Mouse (Mus musculus) hindbrain, embryonic 15.5 days (tissue): ENCODE measurements around the gene Tbc1d10b. TPM values are rescaled to one million over a fixed set of nuclear protein-coding genes. Genes with fewer than 3 reads are reported as not detected.

ENCODE experiments used
- ATAC-seq: fragments of 200-750 bp; cut with Nextera tagmentation; 2 replicates; pipeline ENCODE4 v1.8.0; 2017; ENCODE audit warnings: low read depth, moderate number of reproducible peaks, moderate TSS enrichment; ENCODE audit not compliant: low FRiP score
- H3K27ac ChIP-seq: fragments of 300-500 bp; sonication (generic); replicated peaks from 2 replicates; pipeline ENCODE4 v1.5.1; 2015; ENCODE audit warnings: mild to moderate bottlenecking, inconsistent platforms
- H3K27me3 ChIP-seq: fragments of 300-500 bp; sonication (generic); 2 replicates; pipeline ENCODE4 v1.6.1; 2015; ENCODE audit warnings: control low read depth, inconsistent platforms
- H3K36me3 ChIP-seq: fragments of 300-500 bp; sonication (generic); 2 replicates; pipeline ENCODE4 v1.6.1; 2015; ENCODE audit warnings: control low read depth, inconsistent platforms
- H3K4me1 ChIP-seq: fragments of 300-500 bp; sonication (generic); replicated peaks from 2 replicates; pipeline ENCODE4 v1.6.1; 2015; ENCODE audit warnings: control low read depth, inconsistent platforms
- H3K4me2 ChIP-seq: fragments of 300-500 bp; sonication (generic); 2 replicates; pipeline ENCODE4 v1.6.1; 2015; ENCODE audit warnings: moderate library complexity, mild to moderate bottlenecking, inconsistent platforms
- H3K4me3 ChIP-seq: fragments of 300-500 bp; sonication (generic); 2 replicates; pipeline ENCODE4 v1.5.1; 2015; ENCODE audit warnings: mild to moderate bottlenecking, inconsistent platforms
- H3K9ac ChIP-seq: fragments of 300-500 bp; sonication (generic); 2 replicates; pipeline ENCODE4 v1.6.1; 2015; ENCODE audit warnings: inconsistent platforms
- H3K9me3 ChIP-seq: fragments of 300-500 bp; sonication (generic); 2 replicates; pipeline ENCODE4 v1.6.1; 2016; ENCODE audit warnings: control low read depth, inconsistent platforms
- WGBS: fragments of 180-500 bp; shearing (Covaris S2); methylation state at CpG from one replicate; pipeline ENCODE4 v1.1.7; 2015; 5-methylcytosine and 5-hydroxymethylcytosine counted together
- polyA plus RNA-seq: library from polyadenylated mRNA; unstranded; fragments of >200 nt; fragmentation: Nextera tagmentation; extraction: Ambion mirVana; gene quantifications from 2 replicates; pipeline ENCODE4 v1.2.1, GENCODE M21; 2015

The Tbc1d10b gene
- polyA plus RNA-seq, 1 experiment from 2014 or later, result 38.8 TPM

GRCm38 (mm10) chr7:127211014-127211745, 2.9 kb upstream of the Tbc1d10b start:
- Histone ChIP-seq H3K36me3 (no peaks in the 10 kb centered on the region), H3K27ac (no peak overlapping the region), H3K9ac (no peak overlapping the region), H3K4me3 (no peak overlapping the region), H3K27me3 (no peaks in the 10 kb centered on the region), H3K4me2 (no peak overlapping the region), H3K9me3 (no peaks in the 10 kb centered on the region), H3K4me1 (peaks cover 25% of the 10 kb centered on the region)
- no peak for ATAC-seq
- 66% methylated on average over 5 of the region's 5 CpGs for WGBS

DNA sequence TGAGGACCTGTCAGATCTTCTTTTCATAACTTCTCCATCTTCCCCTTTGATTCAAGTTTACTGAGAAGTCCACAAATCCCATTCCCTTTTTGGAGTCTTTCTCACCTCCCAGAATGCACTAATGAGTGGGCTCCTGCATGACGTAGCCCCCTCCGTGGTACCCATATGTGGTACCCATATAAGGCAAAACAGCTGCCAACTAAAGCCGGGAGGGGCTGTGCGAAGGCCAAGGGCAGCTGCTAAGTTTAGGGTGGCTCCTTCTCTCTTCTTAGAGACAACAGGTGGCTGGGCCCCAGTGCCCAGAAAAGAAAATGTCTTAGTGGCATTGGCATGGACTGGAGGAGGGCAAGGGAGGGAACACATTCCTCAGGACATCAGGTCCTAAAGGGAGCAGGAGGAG, 2.0 kb upstream of the Tbc1d10b start:
- no peaks in the 10 kb centered on the region for H3K27me3 ChIP-seq
- 90% methylated on average over 4 of the region's 4 CpGs for WGBS
- no peaks in the 10 kb centered on the region for H3K9me3 ChIP-seq
- no peak overlapping the region for H3K9ac ChIP-seq
- H3K4me3 ChIP-seq, result no peak overlapping the region
- H3K4me1 ChIP-seq, result peaks cover 33% of the 10 kb centered on the region
- ATAC-seq, result no peak
- H3K4me2 ChIP-seq, result no peak overlapping the region
- no peaks in the 10 kb centered on the region for H3K36me3 ChIP-seq
- H3K27ac ChIP-seq, result no peak overlapping the region

DNA sequence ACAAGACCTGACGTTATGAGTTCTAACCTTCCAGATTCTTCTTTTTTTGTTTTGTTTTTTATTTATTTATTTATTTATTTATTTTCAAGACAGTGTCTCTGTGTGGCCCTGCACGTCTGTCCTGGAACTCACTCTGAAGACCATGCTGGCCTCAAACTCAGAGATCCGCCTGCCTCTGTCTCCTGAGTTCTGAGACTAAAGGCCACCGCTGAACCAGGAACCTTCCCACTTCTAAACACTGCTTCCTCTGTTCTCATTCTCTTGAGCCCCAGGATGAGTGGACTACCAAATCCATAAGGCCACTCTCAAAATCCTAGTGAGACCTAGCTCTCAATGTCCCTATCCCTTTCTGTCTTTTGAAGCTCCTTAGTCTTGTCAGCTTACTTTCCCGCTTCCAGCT, 1.6 kb upstream of the Tbc1d10b start:
- Histone ChIP-seq H3K27ac (peak overlapping the region; percentile 85), H3K27me3 (no peaks in the 10 kb centered on the region), H3K4me2 (peak overlapping the region; percentile 79), H3K36me3 (0 out of 2 replicates have a peak, but pooled peaks cover 3% of the 10 kb centered on the region), H3K9ac (no peak overlapping the region), H3K4me3 (no peak overlapping the region), H3K4me1 (peaks cover 34% of the 10 kb centered on the region), H3K9me3 (no peaks in the 10 kb centered on the region)
- 85% methylated on average over 5 of the region's 5 CpGs for WGBS
- ATAC-seq, result no peak

GRCm38 (mm10) chr7:127208553-127209438, 528 bp upstream of the Tbc1d10b start, which contains the start of gene Mylpf:
Mylpf (plus strand) TSS chr7:127208890.
- peaks cover 4% of the 10 kb centered on the region; the same call in 1 of the 2 replicates for H3K36me3 ChIP-seq
- peak within 1 kb of the TSS; percentile 85 for H3K27ac ChIP-seq
- peaks cover 34% of the 10 kb centered on the region for H3K4me1 ChIP-seq
- peak; percentile 97 for ATAC-seq
- no peaks in the 10 kb centered on the region for H3K9me3 ChIP-seq
- H3K4me2 ChIP-seq, result peak within 1 kb of the TSS; percentile 98
- peak within 1 kb of the TSS; percentile 99 for H3K4me3 ChIP-seq
- WGBS, result under 1% methylated on average over 44 of the region's 44 CpGs
- H3K9ac ChIP-seq, result peak within 1 kb of the TSS; percentile 95
- no peaks in the 10 kb centered on the region for H3K27me3 ChIP-seq

DNA sequence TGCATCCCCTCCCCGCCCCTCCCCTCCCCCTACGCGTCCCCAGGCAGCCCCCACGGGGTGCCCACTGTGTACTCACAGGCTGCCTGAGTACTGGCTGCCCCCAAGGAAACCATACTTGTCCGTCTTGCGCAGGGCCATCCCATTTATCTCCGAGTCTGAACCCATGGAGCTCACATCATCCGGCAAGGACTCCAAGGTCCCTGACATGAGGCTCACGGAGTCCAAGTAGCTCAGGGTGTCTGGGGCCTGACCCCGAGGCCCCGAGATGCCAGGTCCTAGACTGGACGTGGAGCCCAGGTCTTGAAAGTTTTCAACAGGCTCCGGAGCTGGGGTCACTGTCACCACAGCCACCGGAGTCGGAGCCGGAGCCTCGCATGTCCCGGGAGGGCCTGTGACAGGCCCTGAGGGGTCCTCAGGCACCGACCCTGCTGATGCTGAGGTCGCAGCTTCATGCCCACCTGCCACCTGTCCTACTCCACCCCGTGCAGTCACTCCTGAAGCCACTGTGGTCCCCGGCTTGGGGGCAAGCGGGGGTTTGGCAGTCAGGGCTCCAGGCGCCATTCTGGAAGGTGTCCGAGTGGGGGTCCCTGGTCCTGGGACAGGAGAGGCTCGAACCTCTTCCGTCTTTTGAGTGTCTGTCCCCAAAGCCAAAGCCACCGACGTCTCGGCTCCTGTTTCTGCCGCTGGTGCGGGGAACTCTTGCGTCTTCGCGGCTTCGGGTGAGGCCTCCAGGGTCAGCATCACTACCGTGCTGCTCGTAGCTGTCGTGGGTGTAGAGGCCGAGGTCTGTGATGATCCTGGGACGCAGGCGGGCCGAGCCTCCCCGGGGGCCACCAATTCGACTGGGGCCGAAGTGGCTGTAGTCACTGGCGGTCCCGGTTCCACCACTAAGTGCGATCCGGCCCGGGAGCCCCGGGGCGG, 634 bp downstream of the Tbc1d10b start:
- Histone ChIP-seq H3K4me2 (peak overlapping the region; percentile 98), H3K27ac (peak overlapping the region; percentile 80), H3K4me1 (peaks cover 34% of the 10 kb centered on the region), H3K36me3 (peaks cover 14% of the 10 kb centered on the region), H3K4me3 (peak overlapping the region; percentile 99), H3K27me3 (no peaks in the 10 kb centered on the region), H3K9ac (peak overlapping the region; percentile 95), H3K9me3 (no peaks in the 10 kb centered on the region)
- under 1% methylated on average over 51 of the region's 53 CpGs for WGBS
- no peak for ATAC-seq

GRCm38 (mm10) chr7:127206606-127207005, 1.7 kb downstream of the Tbc1d10b start:
- Histone ChIP-seq H3K27ac (no peak overlapping the region), H3K4me1 (peaks cover 34% of the 10 kb centered on the region), H3K36me3 (peaks cover 18% of the 10 kb centered on the region), H3K9me3 (no peaks in the 10 kb centered on the region), H3K4me2 (peak overlapping the region; percentile 98), H3K9ac (peak overlapping the region; percentile 95), H3K27me3 (no peaks in the 10 kb centered on the region), H3K4me3 (peak overlapping the region; percentile 99)
- ATAC-seq, result no peak
- 60% methylated on average over 2 of the region's 2 CpGs for WGBS

- WGBS, result 57% methylated on average over 11 of the region's 11 CpGs
- Histone ChIP-seq H3K9ac (peak overlapping the region; percentile 66), H3K27me3 (no peaks in the 10 kb centered on the region), H3K4me3 (peak overlapping the region; percentile 80), H3K4me1 (peaks cover 32% of the 10 kb centered on the region), H3K27ac (peak overlapping the region; percentile 88), H3K36me3 (peaks cover 71% of the 10 kb centered on the region), H3K9me3 (no peaks in the 10 kb centered on the region), H3K4me2 (peak overlapping the region; percentile 88)
- no peak for ATAC-seq
Measured at GRCm38 (mm10) chr7:127196484-127196883, 11.8 kb downstream of the Tbc1d10b start.

GRCm38 (mm10) chr7:127195544-127196295, 12.5 kb downstream of the Tbc1d10b start, which contains the start of gene Cd2bp2:
Cd2bp2 (minus strand) TSS chr7:127196050.
- under 1% methylated on average over 51 of the region's 51 CpGs for WGBS
- H3K27me3 ChIP-seq, result no peaks in the 10 kb centered on the region
- ATAC-seq, result peak; percentile 98
- H3K27ac ChIP-seq, result peak within 1 kb of the TSS; percentile 89
- H3K9ac ChIP-seq, result peak within 1 kb of the TSS; percentile 73
- H3K9me3 ChIP-seq, result no peaks in the 10 kb centered on the region
- peaks cover 32% of the 10 kb centered on the region for H3K4me1 ChIP-seq
- H3K4me2 ChIP-seq, result peak within 1 kb of the TSS; percentile 88
- H3K36me3 ChIP-seq, result peaks cover 68% of the 10 kb centered on the region
- H3K4me3 ChIP-seq, result peak within 1 kb of the TSS; percentile 80

DNA sequence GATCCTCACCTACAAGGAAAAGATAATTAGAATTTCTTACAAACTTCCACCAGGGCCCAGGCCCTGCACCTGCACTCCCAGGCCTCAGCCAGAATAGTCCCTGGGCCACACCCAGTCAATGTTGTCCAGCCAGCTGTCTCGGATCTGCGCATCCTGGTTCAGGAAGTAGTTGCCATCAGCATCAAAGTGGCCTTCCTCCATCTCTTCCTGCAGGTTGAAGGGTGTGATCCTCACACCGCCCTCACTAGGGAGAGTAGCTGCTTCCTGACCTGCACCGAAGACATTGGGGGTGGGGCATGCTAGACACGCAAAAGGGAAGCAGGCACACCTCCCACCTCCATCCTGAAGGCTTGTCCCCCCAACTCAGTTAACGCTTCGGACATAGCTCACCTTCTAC, 13.6 kb downstream of the Tbc1d10b start:
- H3K36me3 ChIP-seq, result peaks cover 58% of the 10 kb centered on the region
- no peaks in the 10 kb centered on the region for H3K9me3 ChIP-seq
- WGBS, result 84% methylated on average over 7 of the region's 7 CpGs
- no peaks in the 10 kb centered on the region for H3K27me3 ChIP-seq
- H3K4me2 ChIP-seq, result peak overlapping the region; percentile 88
- peak overlapping the region; percentile 73 for H3K9ac ChIP-seq
- H3K27ac ChIP-seq, result 0 out of 2 replicates have a peak overlapping the region, but pooled peaks have one; percentile 89
- no peak for ATAC-seq
- peaks cover 32% of the 10 kb centered on the region for H3K4me1 ChIP-seq
- H3K4me3 ChIP-seq, result peak overlapping the region; percentile 80

- Histone ChIP-seq H3K9ac (0 out of 2 replicates have a peak overlapping the region, but pooled peaks have one; percentile 73), H3K36me3 (peaks cover 53% of the 10 kb centered on the region), H3K4me1 (peaks cover 32% of the 10 kb centered on the region), H3K9me3 (no peaks in the 10 kb centered on the region), H3K4me3 (peak overlapping the region; percentile 80; the same call in 1 of the 2 replicates), H3K27me3 (no peaks in the 10 kb centered on the region), H3K4me2 (peak overlapping the region; percentile 88), H3K27ac (no peak overlapping the region)
- WGBS, result 94% methylated on average over 17 of the region's 17 CpGs
- no peak for ATAC-seq
Measured at GRCm38 (mm10) chr7:127194011-127194632, 14.1 kb downstream of the Tbc1d10b start.
